Mouse (Mus musculus): ENCODE results near the gene Nell1.

GRCm38 (mm10) chr7:50755516-50755915 is 780.9 kb downstream of the Nell1 start:
- TF ChIP-seq CTCF (IDR thresholded peaks at IDR 0.05; ENCODE audit: low read depth, low read length): no peak
- no peak for TF ChIP-seq EP300 (IDR thresholded peaks at IDR 0.05; ENCODE audit: insufficient read depth, low read depth, low read length)
